Mouse (Mus musculus) ES-E14 (cell line): ENCODE results near the gene Pex26. TPM values are rescaled to one million over a fixed set of nuclear protein-coding genes. Genes with fewer than 3 reads are reported as not detected.

Source experiments
- DNase-seq: peaks from one replicate; pipeline ENCODE4 v3.0.0-alpha.2; 2013; ENCODE audit warnings: low read depth, low spot score
- H3K27ac ChIP-seq: 2 replicates; pipeline ENCODE4 v1.5.1; 2012; ENCODE audit warnings: low read depth, mild to moderate bottlenecking, low read length, moderate library complexity, mixed read lengths; ENCODE audit not compliant: poor library complexity, insufficient read depth, severe bottlenecking
- H3K36me3 ChIP-seq: 2 replicates; pipeline ENCODE4 v1.6.1; 2012; ENCODE audit warnings: mild to moderate bottlenecking, low read length, moderate library complexity, mixed read lengths; ENCODE audit not compliant: control insufficient read depth, poor library complexity, insufficient read depth, severe bottlenecking
- H3K4me1 ChIP-seq, 2 experiments: fragments of 150-350 bp in 1 of 2; sonication (generic) in 1 of 2; 2 replicates each; pipeline ENCODE4 v1.6.1; 2012; ENCODE audit warnings: low read length in 2 of 2, mild to moderate bottlenecking in 1 of 2, mixed read lengths in 1 of 2; ENCODE audit not compliant: control insufficient read depth in 2 of 2, insufficient read depth in 2 of 2, poor library complexity in 1 of 2
- H3K4me3 ChIP-seq, 2 experiments: fragments of 150-350 bp in 1 of 2; sonication (generic) in 1 of 2; 2 replicates each; pipeline ENCODE4 v1.5.1; 2012; ENCODE audit warnings: low read length in 2 of 2, low read depth in 1 of 2, mild to moderate bottlenecking in 1 of 2, mixed read lengths in 1 of 2; ENCODE audit not compliant: insufficient read depth in 1 of 2, poor library complexity in 1 of 2, severe bottlenecking in 1 of 2
- H3K9ac ChIP-seq: 2 replicates; pipeline ENCODE4 v1.6.1; 2012; ENCODE audit warnings: low read depth, mild to moderate bottlenecking, low read length, mixed read lengths; ENCODE audit not compliant: poor library complexity, insufficient read depth, severe bottlenecking
- H3K9me3 ChIP-seq: fragments of 150-350 bp; sonication (generic); 2 replicates; pipeline ENCODE4 v1.6.1; 2012; ENCODE audit warnings: low read depth, mild to moderate bottlenecking, low read length; ENCODE audit not compliant: control insufficient read depth, insufficient read depth
- CHD2 ChIP-seq: IDR thresholded peaks from 2 replicates; pipeline ENCODE4 v1.6.1; 2014; ENCODE audit warnings: mild to moderate bottlenecking, low read depth, low read length, inconsistent platforms
- HCFC1 ChIP-seq: IDR thresholded peaks from 2 replicates; pipeline ENCODE4 v1.6.1; 2012; ENCODE audit warnings: low read length, inconsistent platforms, borderline replicate concordance; ENCODE audit not compliant: insufficient read depth
- MAFK ChIP-seq: IDR thresholded peaks from 2 replicates; pipeline ENCODE4 v1.6.1; 2014; ENCODE audit warnings: mild to moderate bottlenecking, low read depth, low read length, inconsistent platforms; ENCODE audit not compliant: insufficient read depth
- ZC3H11A ChIP-seq: IDR thresholded peaks from 2 replicates; pipeline ENCODE4 v1.6.1; 2012; ENCODE audit warnings: low read depth, mild to moderate bottlenecking, inconsistent platforms, low read length, borderline replicate concordance
- ZNF384 ChIP-seq: IDR thresholded peaks from 2 replicates; pipeline ENCODE4 v1.6.1; 2012; ENCODE audit warnings: low read depth, low read length, inconsistent platforms
- in situ Hi-C, 2 experiments: fragments of 600-800 bp; cut with MboI; formaldehyde crosslinking; loops; one replicate each; pipeline ENCODE4 v1.15.1; 2025; ENCODE audit warnings: low sequenced_read_pairs in 2 of 2, inconsistent platforms in 1 of 2; ENCODE audit not compliant: unreplicated experiment in 2 of 2
- total RNA-seq: library from RNA; depleted of rRNA; stranded (reverse); fragments of 300-350 nt; gene quantifications from 2 replicates; pipeline ENCODE4 v1.2.3, GENCODE M21; 2012; rRNA removed

The Pex26 gene
- total RNA-seq, 1 experiment = 6.6 TPM

- Histone ChIP-seq H3K9ac (no peak overlapping the region), H3K9me3 (no peaks in the 10 kb centered on the region), H3K27ac (no peak overlapping the region), H3K4me1 (peaks cover 0 to 2% of the 10 kb centered on the region in 2 experiments; a peak in 1 of 4 replicates), H3K4me3 (no peak overlapping the region), H3K36me3 (no peaks in the 10 kb centered on the region)
- in situ Hi-C loops = no loop called here
- no peak for TF ChIP-seq HCFC1
- TF ChIP-seq ZNF384 = no peak
- no peak for TF ChIP-seq CHD2
- TF ChIP-seq MAFK = no peak
- DNase-seq = no peak
These were observed 58.3 kb downstream of the Pex26 start for GRCm38 (mm10) chr6:121241780-121242179.

- H3K36me3 ChIP-seq = no peaks in the 10 kb centered on the region
- peaks cover 0 to 2% of the 10 kb centered on the region in 2 experiments; a peak in 1 of 4 replicates for H3K4me1 ChIP-seq
- in situ Hi-C loops = no loop called here
- H3K9me3 ChIP-seq = no peaks in the 10 kb centered on the region
- H3K9ac ChIP-seq = no peak overlapping the region
- H3K27ac ChIP-seq = no peak overlapping the region
- no peak for DNase-seq
- no peak overlapping the region for H3K4me3 ChIP-seq
- TF ChIP-seq MAFK (no peak), CHD2 (no peak), ZNF384 (no peak), ZC3H11A (no peak), HCFC1 (no peak)
These were observed 59.7 kb downstream of the Pex26 start for GRCm38 (mm10) chr6:121243161-121243560.

- H3K27ac ChIP-seq = no peak within 1 kb of the TSS
- TF ChIP-seq ZC3H11A (no peak), MAFK (no peak), ZNF384 (no peak), HCFC1 (no peak)
- H3K9ac ChIP-seq = no peak within 1 kb of the TSS; the same call in 1 of the 2 replicates
- in situ Hi-C loops = no loop called here
- H3K36me3 ChIP-seq = no peaks in the 10 kb centered on the region
- DNase-seq = peak; percentile 45
- H3K4me3 ChIP-seq = peak within 1 kb of the TSS; percentile 21 to 34; a peak in 2 of 4 replicates
- H3K4me1 ChIP-seq = peaks cover 0 to 2% of the 10 kb centered on the region in 2 experiments; a peak in 1 of 4 replicates
- H3K9me3 ChIP-seq = no peaks in the 10 kb centered on the region
These were observed 61.9 kb downstream of the Pex26 start, which contains the start of gene Usp18 for GRCm38 (mm10) chr6:121245127-121246036. Gene Usp18, plus strand, starts transcription at chr6:121245906.

GRCm38 (mm10) chr6:121246037-121246361 lies 62.5 kb downstream of the Pex26 start:
- DNase-seq = no peak
- Histone ChIP-seq H3K9me3 (no peaks in the 10 kb centered on the region), H3K4me3 (peak overlapping the region; percentile 21 to 34; a peak in 1 of 4 replicates), H3K9ac (no peak overlapping the region; the same call in 1 of the 2 replicates), H3K4me1 (peaks cover 0 to 2% of the 10 kb centered on the region in 2 experiments; a peak in 1 of 4 replicates), H3K36me3 (no peaks in the 10 kb centered on the region), H3K27ac (no peak overlapping the region)
- in situ Hi-C loops = no loop called here
- TF ChIP-seq MAFK (no peak), ZC3H11A (no peak), CHD2 (no peak), HCFC1 (no peak)

Other genes with a start within 250 kb of the Pex26 start
- 30.0 and 30.9 TPM in 2 replicates for gene Mical3, start 52.7 kb upstream of the Pex26 start, total RNA-seq
- gene Tuba8, start 27.0 kb downstream of the Pex26 start, total RNA-seq = 0.37 and 0.62 TPM in 2 replicates
- gene Usp18, start 62.2 kb downstream of the Pex26 start, total RNA-seq = 0.09 TPM in 1 of 2 replicates, not detected in the other
- 0.85 and 1.7 TPM in 2 replicates for gene Slc6a13, start 116.6 kb downstream of the Pex26 start, total RNA-seq
- gene Slc6a12, start 159.4 kb downstream of the Pex26 start, total RNA-seq = 0.45 and 1.3 TPM in 2 replicates